Mouse (Mus musculus) retina, postnatal 7 days (tissue): Measurements from ENCODE around the gene Ubqln3.

ENCODE experiments used
- DNase-seq: peaks from one replicate; pipeline ENCODE4 v3.0.0-alpha.2; 2012; ENCODE audit warnings: low read depth, low spot score

Gene Ubqln3

DNA sequence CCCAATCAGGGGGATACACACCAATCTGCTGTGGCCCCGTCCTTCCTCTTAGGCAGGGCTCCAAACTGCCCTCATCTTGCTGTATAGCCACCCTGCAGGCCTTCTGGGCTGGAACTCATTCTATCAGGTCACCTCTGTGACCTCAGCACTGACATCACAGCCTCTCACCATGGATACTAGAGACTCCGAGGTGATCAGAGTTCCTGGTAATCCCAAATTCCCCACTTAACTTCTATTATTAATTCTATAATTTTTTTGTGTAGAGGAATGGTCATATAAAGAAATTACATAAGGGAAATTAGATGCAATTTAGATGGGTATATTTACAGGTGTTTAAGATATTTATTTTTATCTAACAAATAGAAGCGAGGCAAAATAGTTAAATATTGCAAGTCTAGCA, at the start of gene Ubqln3:
Gene Ubqln3, minus strand, starts transcription at position 101 of the 400 bp plus-strand sequence.
- no peak for DNase-seq

GRCm38 (mm10) chr7:104191275-104191674, 48.2 kb upstream of the Ubqln3 start:
- DNase-seq: no peak

- no peak for DNase-seq
Observed at GRCm38 (mm10) chr7:104183292-104183691, 40.2 kb upstream of the Ubqln3 start, which contains the start of gene Olfr648. TSS of gene Olfr648 (minus strand) at chr7:104183392.

DNA sequence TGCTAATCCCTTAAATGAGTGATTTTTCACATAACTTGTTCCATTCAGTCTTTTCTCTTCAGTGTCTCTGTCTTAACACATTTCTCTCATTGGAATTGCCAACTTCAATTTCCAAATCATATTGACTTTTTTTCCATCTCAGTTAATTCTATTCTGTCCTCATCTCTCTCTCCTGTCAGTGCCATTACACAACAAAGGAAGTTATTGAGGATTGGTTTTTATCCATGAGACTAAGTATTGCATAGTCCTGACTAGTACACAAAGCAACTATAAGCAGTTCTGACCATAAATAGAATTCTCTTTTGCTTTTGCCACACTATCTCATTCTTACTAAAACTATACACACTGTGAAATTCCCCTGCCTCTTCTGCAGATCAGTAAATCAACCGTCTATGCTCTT, 36.0 kb upstream of the Ubqln3 start:
- DNase-seq: no peak

GRCm38 (mm10) chr7:104178422-104179054, 35.5 kb upstream of the Ubqln3 start:
- DNase-seq: no peak

DNA sequence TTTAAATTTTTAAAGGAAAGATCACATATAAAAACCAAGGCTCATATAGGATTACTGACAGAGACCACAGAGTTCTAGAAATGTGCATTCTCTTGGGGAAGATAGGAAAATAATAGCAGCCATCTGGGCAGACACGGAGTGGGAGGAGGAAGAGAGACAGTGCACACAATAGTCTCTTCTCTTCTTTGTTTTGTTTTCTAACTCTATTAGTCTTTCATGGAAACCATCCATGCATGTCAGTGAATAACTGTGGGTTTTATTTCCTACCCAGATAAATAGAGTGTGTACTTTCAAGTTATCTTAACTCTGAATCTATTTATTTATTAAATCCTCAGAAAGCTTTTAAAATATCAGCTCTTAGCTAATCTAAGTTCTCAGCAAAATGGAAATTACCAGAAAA, 32.0 kb upstream of the Ubqln3 start:
- no peak for DNase-seq

DNA sequence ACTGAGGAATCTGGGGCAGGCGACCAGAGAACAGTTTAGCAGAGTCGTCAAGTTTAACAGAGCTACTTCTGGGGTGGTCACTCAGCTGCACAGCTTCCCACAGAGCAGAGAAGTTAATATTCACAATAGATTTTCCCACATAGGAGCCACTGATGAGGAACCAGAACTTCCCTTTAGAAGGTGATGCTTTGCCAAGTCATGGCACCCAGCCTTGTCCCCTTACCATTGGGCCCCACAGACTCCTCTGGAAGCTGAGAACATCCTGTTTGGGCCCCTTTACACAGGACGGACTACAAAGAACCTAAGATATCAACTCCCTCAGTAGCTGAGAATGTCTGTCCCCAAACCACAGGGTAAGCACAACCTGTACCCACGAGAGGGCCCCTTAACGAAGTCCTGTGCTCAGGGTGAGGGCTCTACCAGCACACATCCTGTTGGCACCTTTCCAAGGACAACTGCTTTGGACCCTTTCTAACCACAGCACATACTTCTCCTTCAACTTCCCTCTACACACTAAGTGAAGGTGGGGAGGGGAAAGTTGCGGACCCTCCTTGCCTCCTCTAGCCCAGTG, 26.6 kb upstream of the Ubqln3 start:
- DNase-seq: no peak

- DNase-seq: no peak
Observed at GRCm38 (mm10) chr7:104167105-104167504, 24.0 kb upstream of the Ubqln3 start.

DNA sequence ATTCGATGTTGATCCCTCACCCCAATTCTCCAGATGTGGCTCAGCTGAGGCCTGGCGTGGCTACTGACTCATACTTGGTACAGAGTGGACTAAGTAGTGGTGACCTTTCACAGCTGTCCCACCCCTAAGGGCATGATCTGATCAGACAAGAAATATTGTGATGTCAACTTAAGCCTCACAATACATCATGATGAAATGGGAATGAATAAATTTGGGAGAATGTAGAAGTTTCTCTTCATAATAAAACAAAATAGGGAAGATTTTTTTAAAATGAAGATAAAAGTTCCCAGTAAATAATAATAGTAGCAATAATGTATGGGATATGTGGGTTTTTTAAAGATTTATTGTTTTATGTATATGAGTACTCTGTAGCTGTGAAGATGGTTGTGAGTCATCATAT, 7.4 kb upstream of the Ubqln3 start, which contains the start of gene Ubqlnl:
Gene Ubqlnl, minus strand, starts transcription at position 101 of the 400 bp plus-strand sequence.
- DNase-seq: no peak

DNA sequence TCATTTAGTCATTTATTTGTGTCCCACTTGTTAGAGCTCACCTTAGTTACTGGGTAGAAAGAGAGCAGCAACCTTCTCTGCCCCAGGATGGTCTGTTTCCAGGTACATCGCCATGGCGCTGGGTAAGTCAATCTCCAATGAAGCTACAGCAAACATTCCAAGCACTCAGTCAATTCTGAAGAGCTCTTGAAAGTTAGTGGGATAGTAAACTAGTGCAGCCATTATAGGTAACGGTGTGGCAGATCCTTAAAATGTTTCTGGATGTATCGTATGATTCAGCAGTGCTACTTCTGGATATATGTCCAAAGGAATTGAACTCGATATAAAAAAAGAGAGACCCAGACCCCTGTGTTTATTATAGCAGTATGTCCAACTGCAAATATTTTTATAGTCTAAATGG, 5.8 kb downstream of the Ubqln3 start, which contains the start of gene Olfr643:
Gene Olfr643, minus strand, starts transcription at position 101 of the 400 bp plus-strand sequence.
- no peak for DNase-seq

- DNase-seq: no peak
Observed at GRCm38 (mm10) chr7:104129726-104130125, 13.4 kb downstream of the Ubqln3 start, which contains the start of gene Ubqln5. TSS of gene Ubqln5 (minus strand) at chr7:104129826.

DNA sequence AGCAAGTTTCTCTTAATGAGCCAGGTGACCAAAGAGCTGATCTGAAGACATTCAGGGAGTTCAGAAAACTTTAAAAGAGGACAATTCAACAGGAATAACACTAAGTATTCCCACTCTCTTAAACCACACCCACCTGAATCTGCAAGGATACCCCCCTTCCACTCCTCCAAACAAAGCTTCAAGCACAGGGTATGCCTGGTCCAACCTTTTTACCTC, 38.4 kb downstream of the Ubqln3 start, which contains the start of gene Olfr646:
Gene Olfr646, plus strand, starts transcription at position 117 of the 216 bp plus-strand sequence.
- no peak for DNase-seq

GRCm38 (mm10) chr7:104103913-104104756, 38.9 kb downstream of the Ubqln3 start:
- no peak for DNase-seq
